Mouse (Mus musculus) spleen, postnatal 36 days (tissue): Measurements from ENCODE around the gene Psmd1.

Experiments used
- DNase-seq, 2 experiments: peaks; one replicate each; pipeline ENCODE4 v3.0.0; 2022; ENCODE audit warnings: low spot score in 2 of 2, mixed read lengths in 1 of 2

The Psmd1 gene

DNA sequence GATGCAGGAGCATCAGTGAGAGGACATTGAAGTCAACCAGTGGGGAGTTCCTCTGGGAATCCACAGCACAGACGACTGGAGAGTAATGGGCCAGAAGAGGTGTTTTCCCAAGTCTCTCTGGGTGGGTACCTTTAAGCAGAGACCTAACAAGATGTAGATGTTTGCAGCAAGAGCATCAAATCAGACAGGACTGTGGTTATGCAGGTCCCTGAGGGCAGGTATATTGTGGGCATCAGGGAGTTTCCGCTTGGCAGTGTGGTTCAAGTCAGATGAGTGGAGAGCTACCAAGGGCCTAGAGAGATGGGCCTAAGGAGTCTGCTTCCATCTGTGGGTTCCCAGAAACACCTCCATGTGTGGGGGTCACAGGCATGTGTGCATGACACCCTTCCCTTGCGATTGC is 91.9 kb downstream of the Psmd1 start:
- no peak for DNase-seq

DNA sequence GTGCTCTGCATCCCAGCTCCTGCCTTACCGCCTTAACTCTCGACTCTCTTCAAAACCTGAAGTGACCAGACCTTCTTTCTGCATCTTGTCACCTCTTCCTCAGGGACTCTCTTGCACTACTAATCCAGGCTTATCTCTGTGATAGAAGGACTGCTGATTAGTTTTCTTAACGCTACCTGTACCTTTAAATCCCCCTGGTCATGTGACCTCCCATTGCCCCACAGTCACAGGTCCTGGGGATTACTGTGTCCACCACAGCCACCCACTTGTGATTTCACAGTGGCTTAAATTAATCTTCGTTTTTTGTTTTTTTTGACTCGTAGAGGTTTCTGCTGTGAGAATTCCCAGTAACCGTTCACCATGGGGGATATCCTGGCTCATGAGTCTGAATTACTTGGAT is 92.4 kb downstream of the Psmd1 start:
- DNase-seq = no peak

DNA sequence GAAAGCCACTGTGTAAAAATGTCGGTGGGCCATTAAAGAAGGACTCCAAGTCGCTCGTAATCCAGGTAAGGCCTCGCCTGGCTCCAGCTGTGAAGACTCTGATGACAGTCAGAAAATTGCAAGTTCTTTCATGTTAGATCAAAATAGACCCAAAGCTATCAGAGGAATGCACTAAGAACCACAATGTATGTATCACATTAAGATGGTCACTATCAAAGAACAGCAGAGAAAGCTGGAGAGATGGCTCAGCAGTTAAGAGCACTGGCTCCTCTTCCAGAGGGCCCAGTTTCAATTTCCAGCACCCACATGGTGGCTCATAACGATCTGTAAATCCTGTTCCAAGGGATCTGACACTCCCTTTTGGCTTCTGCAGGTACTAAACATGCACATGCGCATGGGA is 95.9 kb downstream of the Psmd1 start:
- no peak for DNase-seq

DNA sequence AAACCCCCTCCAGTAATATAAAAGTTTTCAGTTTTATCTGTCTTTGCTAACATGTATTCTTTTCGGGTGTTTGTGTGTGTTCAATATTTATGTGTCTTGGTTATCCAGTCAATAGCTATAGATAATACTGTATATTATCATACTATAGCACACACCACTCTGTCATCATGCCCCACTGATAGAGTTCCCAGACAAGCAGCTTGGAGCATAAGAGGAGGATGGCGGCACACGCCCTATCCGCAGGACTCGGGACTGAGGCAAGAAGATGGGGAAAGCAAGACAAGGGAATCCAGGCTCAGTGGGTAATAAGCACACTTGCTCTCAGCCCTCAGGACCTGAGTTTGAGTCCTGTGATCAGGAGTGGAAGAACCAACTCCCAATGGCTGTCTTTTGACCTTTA is 96.3 kb downstream of the Psmd1 start:
- peak in 1 of 2 experiments; percentile 43 for DNase-seq

DNA sequence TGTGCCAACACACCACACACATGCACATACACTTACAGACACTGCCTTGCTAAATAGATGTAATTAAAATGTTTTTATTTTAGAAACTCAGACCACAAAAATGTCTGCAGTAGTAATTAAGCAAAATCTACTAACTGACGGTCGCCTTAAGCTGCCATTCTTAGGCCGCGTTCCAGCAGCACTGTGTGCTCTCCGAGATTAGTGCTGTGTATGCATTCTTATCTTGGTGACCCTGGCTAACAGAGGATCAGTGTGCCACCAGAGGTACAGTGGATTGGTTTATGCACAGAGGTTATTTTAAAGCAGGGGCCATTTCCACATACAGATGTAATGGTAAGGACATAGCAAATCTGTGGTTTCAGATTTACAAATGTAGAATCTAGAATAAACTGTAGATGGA is 96.9 kb downstream of the Psmd1 start:
- DNase-seq = peak; percentile 19 to 55

DNA sequence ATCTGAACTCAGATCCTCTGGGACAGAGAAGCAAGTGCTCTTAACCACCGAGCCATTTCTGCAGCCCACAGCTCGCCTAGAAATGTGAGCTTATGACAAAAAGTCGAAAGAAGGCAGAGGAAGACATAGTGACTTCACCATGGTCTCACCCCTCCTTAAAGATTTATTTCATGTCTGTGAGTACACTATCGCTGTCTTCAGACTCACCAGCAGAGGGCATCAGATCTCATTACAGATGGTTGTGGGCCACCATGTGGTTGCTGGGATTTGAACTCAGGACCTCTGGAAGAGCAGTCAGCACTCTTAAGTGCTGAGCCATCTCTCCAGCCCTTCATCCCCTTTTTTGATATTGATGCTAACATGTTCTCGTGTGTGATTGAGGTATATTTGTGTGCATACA is 110.4 kb downstream of the Psmd1 start:
- no peak for DNase-seq

DNA sequence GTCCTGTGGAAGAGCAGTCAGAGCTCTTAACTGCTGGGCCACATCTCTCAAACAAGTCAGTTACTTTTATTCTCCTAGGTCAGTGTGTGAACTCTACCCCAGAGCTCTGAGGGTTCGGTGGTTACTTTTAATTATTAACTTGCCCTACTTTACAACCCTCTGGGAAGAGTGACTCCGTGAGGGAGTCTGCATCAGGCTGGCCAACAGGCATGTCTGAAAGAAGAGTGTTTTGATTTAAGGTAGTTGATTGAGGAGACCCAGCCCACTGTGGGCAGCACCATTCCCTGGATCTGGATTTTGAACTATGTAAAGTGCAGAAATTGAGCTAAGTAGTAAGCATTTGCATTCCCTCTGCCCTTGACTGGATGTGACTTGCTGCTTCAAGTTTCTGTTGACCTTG is 111.9 kb downstream of the Psmd1 start:
- DNase-seq = no peak

DNA sequence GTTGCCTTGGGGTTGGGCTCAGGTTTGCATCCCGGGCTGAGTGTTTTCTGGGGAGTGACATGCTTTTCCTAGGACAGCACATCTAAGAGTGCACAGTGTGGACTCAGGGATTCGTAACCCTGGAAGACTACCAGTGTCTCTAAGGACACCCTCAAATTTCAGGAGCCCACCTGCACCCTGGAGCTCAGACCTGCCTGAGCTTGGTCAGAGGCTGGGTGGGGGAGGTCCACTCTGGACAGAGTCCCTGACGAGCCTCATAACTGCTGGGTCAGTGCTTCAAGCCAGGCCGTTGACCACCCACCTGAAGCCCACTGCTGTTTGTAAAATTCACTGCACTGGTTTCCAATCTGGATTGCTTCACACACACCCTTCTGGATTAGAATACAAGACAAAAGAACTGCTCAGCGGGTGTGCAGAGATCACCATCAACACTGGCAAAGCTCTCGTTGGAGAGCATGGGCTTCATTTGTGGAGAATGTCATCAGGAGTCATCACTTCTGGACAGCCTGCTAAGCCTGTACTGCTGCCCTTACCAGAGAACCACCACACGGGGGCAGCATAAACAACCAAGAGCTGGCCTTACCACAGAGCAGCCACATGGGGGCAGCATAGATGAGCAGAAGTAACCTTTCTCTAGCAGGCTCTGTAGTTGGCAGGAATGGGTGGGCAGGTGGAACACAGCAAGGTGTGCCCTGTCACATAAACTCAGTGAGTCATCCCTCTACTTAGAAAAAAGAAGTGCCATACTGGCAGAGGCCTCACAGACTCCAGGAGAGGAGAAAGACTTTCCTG is 114.5 kb downstream of the Psmd1 start:
- peak; percentile 72 to 77 for DNase-seq

DNA sequence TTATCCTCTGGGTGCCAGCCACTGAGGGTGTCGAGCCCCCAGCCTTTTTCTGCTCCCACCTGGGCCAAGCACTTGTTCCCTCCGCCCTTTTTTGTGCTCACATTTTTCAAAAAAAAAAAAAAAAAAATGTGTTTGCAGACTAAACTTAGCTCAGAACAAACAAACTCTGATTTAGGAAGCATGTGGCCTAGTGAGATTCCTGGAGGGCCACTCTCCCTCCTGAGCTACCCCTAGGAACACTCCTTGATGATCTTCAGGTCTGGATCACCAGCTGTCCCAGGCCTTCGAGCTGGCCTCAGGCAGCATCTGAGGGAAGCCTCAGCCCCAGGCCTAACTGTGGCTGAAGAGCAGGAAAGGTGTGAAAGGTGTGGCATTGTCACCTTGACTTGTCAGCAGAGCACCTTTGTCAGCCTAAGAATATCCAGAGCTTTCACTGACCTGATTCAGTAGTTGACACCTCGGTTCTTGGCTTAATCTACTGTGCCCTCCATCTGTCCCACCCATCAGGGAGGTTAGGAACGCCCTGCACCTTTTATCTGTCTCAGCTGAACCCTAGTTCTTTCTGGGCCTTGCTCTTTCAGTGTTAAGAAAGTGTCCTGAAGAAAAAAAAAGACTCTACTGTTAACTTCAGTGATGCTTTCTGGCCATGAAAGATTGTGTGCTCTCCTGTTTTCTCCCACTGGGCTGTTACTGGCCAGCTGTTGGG is 118.0 kb downstream of the Psmd1 start:
- no peak for DNase-seq

DNA sequence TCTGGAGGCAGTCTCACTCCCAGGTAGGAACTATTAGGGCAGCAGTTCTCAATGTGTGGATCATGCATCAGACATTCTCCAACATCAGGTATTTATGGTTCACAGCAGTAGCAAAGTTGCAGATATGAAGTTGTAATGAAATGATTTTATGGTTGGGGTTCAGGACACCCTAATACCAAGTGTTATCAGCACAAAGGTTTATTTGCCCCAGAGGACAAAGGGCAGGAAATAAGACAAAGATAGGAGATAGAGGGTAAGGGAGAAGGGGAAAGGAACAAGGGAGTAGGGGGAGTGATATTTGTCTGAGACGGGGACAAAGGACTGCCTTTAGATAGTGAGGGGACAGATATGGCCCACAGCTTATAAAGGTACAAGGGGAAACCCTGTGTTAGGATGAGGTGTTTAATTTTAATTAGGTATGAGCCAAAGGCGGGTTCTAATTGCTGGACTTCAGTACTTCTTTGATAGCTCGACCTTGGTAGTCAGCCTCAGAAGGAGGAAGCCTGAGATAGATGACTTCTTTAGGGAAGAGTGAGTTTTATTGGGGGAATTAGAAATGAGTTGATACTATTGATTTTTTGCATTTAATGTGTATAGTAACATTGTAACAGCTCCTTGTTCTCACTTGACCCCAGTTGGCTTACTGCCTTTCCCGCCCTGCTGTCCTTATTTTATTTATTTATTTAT is 119.5 kb downstream of the Psmd1 start:
- no peak for DNase-seq

DNA sequence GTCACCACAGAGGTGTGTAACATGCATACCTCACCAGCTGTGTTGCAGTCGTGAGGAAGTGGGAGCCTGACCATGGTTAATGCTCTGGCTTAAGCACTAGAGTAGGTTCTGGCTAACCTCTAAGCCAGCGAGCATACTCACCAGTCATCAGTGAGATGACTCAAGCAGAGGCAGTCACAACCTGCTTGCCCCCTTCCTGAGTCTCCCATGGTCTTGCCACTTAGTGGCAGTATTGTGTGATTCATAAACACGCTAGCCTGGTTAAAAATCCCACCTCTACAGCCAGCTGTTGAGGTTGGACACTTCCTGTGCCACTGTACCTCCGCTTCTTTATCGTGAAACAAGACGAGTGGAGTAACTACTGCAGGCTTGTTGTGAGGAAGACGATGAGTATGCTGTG is 122.6 kb downstream of the Psmd1 start:
- DNase-seq = no peak

DNA sequence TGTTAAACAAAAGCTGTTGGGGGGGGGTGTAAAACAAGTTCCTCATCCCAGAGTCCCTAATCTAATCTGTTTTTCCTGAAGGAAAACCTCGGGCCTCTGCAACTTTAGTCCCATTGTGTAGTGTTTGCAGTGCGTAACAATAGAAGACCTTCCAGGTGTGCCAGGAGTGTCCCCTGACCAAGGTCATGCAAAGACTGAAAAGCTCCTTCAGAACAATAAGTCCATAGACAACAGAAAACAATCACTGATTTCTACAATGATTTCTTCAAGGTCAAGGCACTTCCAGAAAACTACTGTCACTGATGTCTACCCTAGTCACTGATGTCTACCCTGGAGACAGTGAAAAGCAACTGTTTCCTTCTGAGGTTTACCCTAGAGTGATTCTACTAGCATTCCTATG is 123.7 kb downstream of the Psmd1 start:
- DNase-seq = no peak

DNA sequence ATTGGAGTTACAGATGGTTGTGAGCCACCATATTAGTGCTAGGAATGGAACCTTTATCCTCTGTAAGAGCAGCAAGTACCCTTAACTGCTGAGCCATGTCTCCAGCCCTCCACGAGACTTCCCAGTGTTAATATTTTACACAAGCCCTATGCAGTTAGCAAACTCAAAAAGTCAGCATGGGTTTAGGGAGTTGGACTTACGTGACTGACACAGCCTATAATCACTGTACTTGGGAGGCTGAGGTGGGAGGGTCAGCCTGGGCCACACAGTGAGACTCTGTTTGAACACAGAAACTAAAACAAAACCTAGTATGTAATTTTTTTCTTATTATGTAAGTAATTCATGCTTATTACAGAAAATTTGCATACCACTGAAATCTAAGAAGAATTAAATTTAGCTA is 124.1 kb downstream of the Psmd1 start:
- no peak for DNase-seq
